Mouse (Mus musculus) kidney, postnatal 14 days (tissue): ENCODE results near the gene Cdon.

Source experiments
- DNase-seq: peaks from one replicate; pipeline ENCODE4 v3.0.0; 2022; ENCODE audit warnings: mixed read lengths

Gene Cdon

GRCm38 (mm10) chr9:35543099-35543860 lies 122.4 kb downstream of the Cdon start:
- DNase-seq = no peak

- DNase-seq = no peak
These were observed 123.7 kb downstream of the Cdon start for GRCm38 (mm10) chr9:35544666-35545065.

GRCm38 (mm10) chr9:35545704-35546103 lies 124.8 kb downstream of the Cdon start:
- peak; percentile 0 for DNase-seq

GRCm38 (mm10) chr9:35546745-35547144 lies 125.8 kb downstream of the Cdon start:
- no peak for DNase-seq

- DNase-seq = no peak
These were observed 127.5 kb downstream of the Cdon start for GRCm38 (mm10) chr9:35548455-35548854.

GRCm38 (mm10) chr9:35556494-35557102 lies 135.7 kb downstream of the Cdon start:
- DNase-seq = peak; percentile 31
